Mouse (Mus musculus): ENCODE data around the gene Gm21671. TPM values are rescaled to one million over a fixed set of nuclear protein-coding genes. Genes with fewer than 3 reads are reported as not detected.
"Not testable (repeated sequence)": the region's sequence is repeated elsewhere in the genome, so short reads cannot be mapped to it uniquely, and the experiment has no call there.

The Gm21671 gene
- polyA plus RNA-seq (2017; shearing (Covaris generic)), result not detected

DNA sequence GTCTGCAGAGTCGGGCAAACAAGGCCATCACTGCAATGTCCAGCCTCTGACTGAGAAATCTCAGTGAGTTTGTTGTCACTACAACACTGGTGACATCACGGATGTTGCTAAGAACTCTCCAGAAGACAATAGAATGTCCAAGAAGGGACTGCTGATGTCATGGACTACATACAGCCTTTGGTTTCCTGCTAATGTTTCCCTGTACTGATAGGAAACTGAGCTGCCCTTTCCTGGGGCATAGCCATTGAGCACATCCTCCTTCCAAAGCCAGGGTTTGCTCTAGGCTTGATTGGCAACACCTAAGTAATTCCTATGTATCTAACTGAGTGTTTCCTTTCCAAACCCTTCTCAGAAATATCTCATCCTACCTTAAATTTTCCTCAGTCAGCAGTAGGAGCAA, at the start of gene Gm21671:
Gene Gm21671 (minus strand): TSS at position 101 of the 400 bp plus-strand sequence.
- ATAC-seq, result not testable (repeated sequence)

DNA sequence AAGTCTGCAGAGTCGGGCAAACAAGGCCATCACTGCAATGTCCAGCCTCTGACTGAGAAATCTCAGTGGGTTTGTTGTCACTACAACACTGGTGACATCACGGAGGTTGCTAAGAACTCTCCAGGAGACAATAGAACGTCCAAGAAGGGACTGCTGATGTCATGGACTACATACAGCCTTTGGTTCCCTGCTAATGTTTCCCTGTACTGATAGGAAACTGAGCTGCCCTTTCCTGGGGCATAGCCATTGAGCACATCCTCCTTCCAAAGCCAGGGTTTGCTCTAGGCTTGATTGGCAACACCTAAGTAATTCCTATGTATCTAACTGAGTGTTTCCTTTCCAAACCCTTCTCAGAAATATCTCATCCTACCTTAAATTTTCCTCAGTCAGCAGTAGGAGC, 34.3 kb upstream of the Gm21671 start, which contains the start of gene Gm21698:
Gene Gm21698 (minus strand): TSS at position 101 of the 400 bp plus-strand sequence.
- not testable (repeated sequence) for ATAC-seq

DNA sequence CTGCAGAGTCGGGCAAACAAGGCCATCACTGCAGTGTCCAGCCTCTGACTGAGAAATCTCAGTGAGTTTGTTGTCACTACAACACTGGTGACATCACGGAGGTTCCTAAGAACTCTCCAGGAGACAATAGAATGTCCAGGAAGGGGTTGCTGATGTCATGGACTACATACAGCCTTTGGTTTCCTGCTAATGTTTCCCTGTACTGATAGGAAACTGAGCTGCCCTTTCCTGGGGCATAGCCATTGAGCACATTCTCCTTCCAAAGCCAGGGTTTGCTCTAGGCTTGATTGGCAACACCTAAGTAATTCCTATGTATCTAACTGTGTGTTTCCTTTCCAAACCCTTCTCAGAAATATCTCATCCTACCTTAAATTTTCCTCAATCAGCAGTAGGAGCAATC, 18.3 kb upstream of the Gm21671 start, which contains the start of gene Gm21680:
Gene Gm21680 (minus strand): TSS at position 101 of the 400 bp plus-strand sequence.
- not testable (repeated sequence) for ATAC-seq

DNA sequence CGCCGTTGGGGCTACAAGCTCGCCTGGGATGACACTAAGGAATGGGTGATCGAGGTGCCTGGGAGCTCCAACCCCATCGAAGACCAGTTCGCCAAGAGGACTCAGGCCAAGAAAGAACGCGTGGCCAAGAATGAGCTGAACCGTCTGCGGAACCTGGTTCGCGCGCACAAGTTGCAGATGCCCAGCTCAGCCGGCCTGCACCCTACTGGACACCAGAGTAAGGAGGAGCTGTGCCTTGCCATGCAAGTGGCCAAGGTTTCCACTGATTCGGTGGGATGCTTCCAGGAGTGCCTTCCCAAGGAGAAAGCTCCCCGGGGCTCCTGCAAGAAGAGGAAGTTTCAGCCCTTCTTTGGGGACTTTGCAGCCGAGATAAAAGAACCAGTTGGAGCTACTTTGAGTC, 2.8 kb upstream of the Gm21671 start:
- not testable (repeated sequence) for ATAC-seq

DNA sequence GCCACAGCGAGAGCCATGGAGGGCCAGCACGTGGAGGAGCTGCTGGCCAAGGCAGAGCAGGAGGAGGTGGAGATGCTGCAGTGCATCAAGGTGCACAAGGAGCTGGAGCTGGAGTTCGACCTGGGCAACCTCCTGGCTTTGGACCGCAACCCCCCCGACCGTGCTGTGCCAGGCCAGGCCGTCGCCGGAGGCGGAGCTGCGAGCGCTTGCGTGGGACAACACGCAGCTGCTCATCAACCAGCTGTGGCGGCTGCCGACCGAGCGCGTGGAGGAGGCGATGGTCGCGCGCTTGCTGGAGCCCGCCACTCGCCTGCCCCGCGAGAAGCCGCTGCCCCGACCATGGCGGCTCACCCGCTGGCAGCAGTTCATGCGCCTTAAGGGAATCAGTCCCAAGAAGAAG, 2.4 kb upstream of the Gm21671 start:
- not testable (repeated sequence) for ATAC-seq

DNA sequence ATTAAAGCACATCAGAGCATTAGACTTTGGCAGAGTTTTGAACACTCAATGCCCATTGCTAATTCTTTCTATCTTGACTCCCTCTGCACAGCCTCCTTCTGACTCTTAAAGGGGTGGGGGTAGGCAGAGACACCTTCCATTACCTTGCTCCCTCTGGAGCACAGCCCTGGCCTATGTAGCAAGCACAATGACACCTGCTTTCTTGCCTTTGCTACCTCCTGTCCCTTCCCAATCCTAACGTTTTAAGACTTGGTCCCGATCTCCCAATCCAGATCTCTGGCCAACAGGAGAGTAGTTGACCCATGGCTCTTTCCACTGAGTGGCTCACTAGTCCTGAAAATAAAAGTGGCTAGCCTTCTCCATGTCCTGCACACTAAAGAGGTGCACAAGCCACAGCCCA, 8.8 kb downstream of the Gm21671 start:
- not testable (repeated sequence) for ATAC-seq

DNA sequence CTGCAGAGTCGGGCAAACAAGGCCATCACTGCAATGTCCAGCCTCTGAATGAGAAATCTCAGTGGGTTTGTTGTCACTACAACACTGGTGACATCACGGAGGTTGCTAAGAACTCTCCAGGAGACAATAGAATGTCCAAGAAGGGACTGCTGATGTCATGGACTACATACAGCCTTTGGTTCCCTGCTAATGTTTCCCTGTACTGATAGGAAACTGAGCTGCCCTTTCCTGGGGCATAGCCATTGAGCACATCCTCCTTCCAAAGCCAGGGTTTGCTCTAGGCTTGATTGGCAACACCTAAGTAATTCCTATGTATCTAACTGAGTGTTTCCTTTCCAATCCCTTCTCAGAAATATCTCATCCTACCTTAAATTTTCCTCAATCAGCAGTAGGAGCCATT, 11.9 kb downstream of the Gm21671 start, which contains the start of gene Gm21663:
Gene Gm21663 (minus strand): TSS at position 101 of the 400 bp plus-strand sequence.
- ATAC-seq, result not testable (repeated sequence)

Other genes with a start within 250 kb of the Gm21671 start
- 1 to 10 TPM; 2.9 to 6.3 (median 4.7) TPM for gene Xrcc2, start 248.6 kb downstream of the Gm21671 start, polyA plus RNA-seq (2017; shearing (Covaris generic))
- gene Actr3b, start 194.4 kb downstream of the Gm21671 start, polyA plus RNA-seq (2017; shearing (Covaris generic)), result 1 to 10 TPM; 1.1 to 1.4 (median 1.1) TPM
- not detected for gene Gm21663, start 12.0 kb downstream of the Gm21671 start, polyA plus RNA-seq (2017; shearing (Covaris generic))
- gene Gm21680, start 18.2 kb upstream of the Gm21671 start, polyA plus RNA-seq (2017; shearing (Covaris generic)), result not detected
- gene Gm21698, start 34.2 kb upstream of the Gm21671 start, polyA plus RNA-seq (2017; shearing (Covaris generic)), result not detected
- gene Gm1979, start 50.4 kb upstream of the Gm21671 start, polyA plus RNA-seq (2017; shearing (Covaris generic)), result not detected
- gene Gm5862, start 68.5 kb upstream of the Gm21671 start, polyA plus RNA-seq (2017; shearing (Covaris generic)), result not detected
- gene Speer4a, start 85.1 kb upstream of the Gm21671 start, polyA plus RNA-seq (2017; shearing (Covaris generic)), result not detected
- gene Gm7347, start 104.2 kb upstream of the Gm21671 start, polyA plus RNA-seq (2017; shearing (Covaris generic)), result not detected
- not detected for gene Gm10471, start 134.9 kb upstream of the Gm21671 start, polyA plus RNA-seq (2017; shearing (Covaris generic))
- not detected for gene 5031410I06Rik, start 150.9 kb upstream of the Gm21671 start, polyA plus RNA-seq (2017; shearing (Covaris generic))
- gene Gm10220, start 167.0 kb upstream of the Gm21671 start, polyA plus RNA-seq (2017; shearing (Covaris generic)), result not detected

Measured in inflammation-experienced regulatory T-cells, adult 6 months (primary cell).